ENCODE assay signal across 23 mouse cellular contexts in the genomic region with DNA sequence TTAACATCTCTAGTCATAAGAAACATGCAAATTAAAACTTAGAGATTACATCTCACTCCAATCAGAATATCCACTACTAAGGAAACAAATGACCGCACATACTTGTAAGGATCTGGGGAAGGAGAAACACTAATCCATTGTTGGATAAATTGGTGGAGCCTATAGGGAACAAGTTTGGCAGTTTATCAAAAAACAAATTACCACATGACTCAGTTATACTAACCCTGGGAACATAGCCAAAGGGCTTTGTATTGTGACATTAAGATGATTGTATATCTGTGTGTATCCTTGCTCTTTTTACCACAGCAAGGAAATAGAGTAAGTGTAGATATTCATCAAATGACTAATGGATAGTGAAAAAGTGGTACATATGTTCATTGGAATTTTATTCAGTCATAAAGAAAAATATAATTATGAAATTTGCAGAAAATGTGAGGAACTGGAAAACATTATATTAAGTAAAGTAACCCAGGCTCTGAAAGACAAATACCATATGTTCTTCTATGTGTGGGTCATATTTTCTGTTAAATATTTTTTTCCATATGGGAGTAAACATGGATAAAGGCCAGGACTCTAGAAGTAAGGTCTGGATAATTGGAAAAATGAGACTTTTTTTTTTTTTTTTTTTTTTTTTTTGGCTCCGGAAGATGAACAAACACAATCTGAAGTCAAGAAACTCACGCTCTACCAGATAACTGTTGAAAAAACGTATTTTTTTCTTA.
DNase-seq lines count a peak whose midpoint lies in the region; ATAC-seq lines count a peak whose summit lies in the region.
"Had no signal": no experiment of that assay in that cellular context is flagged by ENCODE, and none has a peak within 500 bp of the region (broad histone marks: within the 10 kb centered on the region; RNA-seq: fewer than 3 reads in every experiment).

No protein-coding gene starts in this region.

- H3K27me3 ChIP-seq in embryonic facial prominence, embryonic 12.5 days, result no peaks in the 10 kb centered on the region
- H3K27me3 ChIP-seq in embryonic facial prominence, embryonic 10.5 days (replicated peaks; ENCODE audit: low read depth, poor library complexity, severe bottlenecking), result no peaks in the 10 kb centered on the region
- H3K27me3 ChIP-seq in limb, embryonic 13.5 days, result no peaks in the 10 kb centered on the region
- H3K27me3 ChIP-seq in limb, embryonic 10.5 days (ENCODE audit: low read depth, poor library complexity, severe bottlenecking), result no peaks in the 10 kb centered on the region
- H3K27me3 ChIP-seq: CH12.LX; hindbrain, embryonic 12.5 days; liver, embryonic 12.5 days; midbrain, embryonic 12.5 days had no signal

- H3K36me3 ChIP-seq in embryonic facial prominence, embryonic 12.5 days, result no peaks in the 10 kb centered on the region
- H3K36me3 ChIP-seq in embryonic facial prominence, embryonic 10.5 days (replicated peaks), result no peaks in the 10 kb centered on the region
- H3K36me3 ChIP-seq in limb, embryonic 13.5 days, result no peaks in the 10 kb centered on the region
- no peaks in the 10 kb centered on the region for H3K36me3 ChIP-seq in limb, embryonic 10.5 days
- H3K36me3 ChIP-seq: hindbrain, embryonic 12.5 days; liver, embryonic 12.5 days; midbrain, embryonic 12.5 days had no signal

- H3K27ac ChIP-seq in embryonic facial prominence, embryonic 12.5 days, result no peak overlapping the region
- no peak overlapping the region for H3K27ac ChIP-seq in embryonic facial prominence, embryonic 10.5 days (replicated peaks)
- H3K27ac ChIP-seq in limb, embryonic 13.5 days, result no peak overlapping the region
- no peak overlapping the region for H3K27ac ChIP-seq in limb, embryonic 10.5 days
- H3K27ac ChIP-seq: gastrocnemius, adult 2 months; hindbrain, embryonic 12.5 days; liver, embryonic 12.5 days; midbrain, embryonic 12.5 days had no signal

- peak; percentile 52; the same call in 1 of the 2 replicates for ATAC-seq in embryonic facial prominence, embryonic 12.5 days (ENCODE audit: insufficient number of reproducible peaks, insufficient read depth, low FRiP score, low TSS enrichment)
- ATAC-seq in limb, embryonic 13.5 days (ENCODE audit: low FRiP score, low read depth), result peak; percentile 54; the same call in 1 of the 2 replicates
- ATAC-seq in inflammation-experienced regulatory T-cells, adult 6 months, result no peak
- ATAC-seq: liver, embryonic 12.5 days had no signal

- no peaks in the 10 kb centered on the region for H3K9me3 ChIP-seq in embryonic facial prominence, embryonic 12.5 days
- H3K9me3 ChIP-seq in embryonic facial prominence, embryonic 10.5 days, result no peaks in the 10 kb centered on the region
- H3K9me3 ChIP-seq in limb, embryonic 13.5 days, result no peaks in the 10 kb centered on the region
- no peaks in the 10 kb centered on the region for H3K9me3 ChIP-seq in limb, embryonic 10.5 days (replicated peaks)
- H3K9me3 ChIP-seq: hindbrain, embryonic 12.5 days; liver, embryonic 12.5 days; midbrain, embryonic 12.5 days had no signal

- WGBS in embryonic facial prominence, embryonic 12.5 days, result 66% methylated on average over 4 of the region's 4 CpGs
- WGBS in embryonic facial prominence, embryonic 10.5 days, result 90% methylated on average over 4 of the region's 4 CpGs
- 67% methylated on average over 4 of the region's 4 CpGs for WGBS in limb, embryonic 13.5 days
- 88% methylated on average over 4 of the region's 4 CpGs for WGBS in limb, embryonic 10.5 days

- H3K4me1 ChIP-seq in embryonic facial prominence, embryonic 12.5 days, result no peaks in the 10 kb centered on the region
- no peaks in the 10 kb centered on the region for H3K4me1 ChIP-seq in embryonic facial prominence, embryonic 10.5 days
- no peaks in the 10 kb centered on the region for H3K4me1 ChIP-seq in limb, embryonic 13.5 days
- H3K4me1 ChIP-seq in limb, embryonic 10.5 days, result no peaks in the 10 kb centered on the region
- H3K4me1 ChIP-seq: hindbrain, embryonic 12.5 days; liver, embryonic 12.5 days; midbrain, embryonic 12.5 days had no signal

- DNase-seq in embryonic facial prominence, embryonic 10.5 days (ENCODE audit: low spot score), result no peak
- DNase-seq in limb, embryonic 10.5 days (ENCODE audit: low spot score), result no peak
- DNase-seq in retina, postnatal 1 day, result peak; percentile 9
- DNase-seq in retina, embryonic 14.5 days (ENCODE audit: low spot score), result no peak
- no peak for DNase-seq in spleen, postnatal 4 days (ENCODE audit: low spot score in 2 of 2)
- DNase-seq: adrenal gland, adult 8-10 months; cerebellum, adult 11 months; cerebellum, postnatal 14 days; gastrocnemius, adult 2 months; heart, adult 11 months; kidney, adult 2 months; kidney, postnatal 36 days; layer of hippocampus, adult 9-11 months; lung, postnatal 4 days; thymus, postnatal 14 days had no signal

- H3K4me3 ChIP-seq in embryonic facial prominence, embryonic 12.5 days, result no peak overlapping the region
- no peak overlapping the region for H3K4me3 ChIP-seq in embryonic facial prominence, embryonic 10.5 days
- no peak overlapping the region for H3K4me3 ChIP-seq in limb, embryonic 13.5 days
- H3K4me3 ChIP-seq in limb, embryonic 10.5 days, result no peak overlapping the region
- H3K4me3 ChIP-seq: gastrocnemius, adult 2 months; hindbrain, embryonic 12.5 days; liver, embryonic 12.5 days; midbrain, embryonic 12.5 days; myocyte had no signal

- no peak overlapping the region for H3K4me2 ChIP-seq in embryonic facial prominence, embryonic 12.5 days (replicated peaks)
- no peak overlapping the region for H3K4me2 ChIP-seq in limb, embryonic 13.5 days (replicated peaks)
- H3K4me2 ChIP-seq: hindbrain, embryonic 12.5 days; liver, embryonic 12.5 days; midbrain, embryonic 12.5 days had no signal

- H3K9ac ChIP-seq in embryonic facial prominence, embryonic 12.5 days, result no peak overlapping the region
- no peak overlapping the region for H3K9ac ChIP-seq in limb, embryonic 13.5 days
- H3K9ac ChIP-seq: hindbrain, embryonic 12.5 days; liver, embryonic 12.5 days; midbrain, embryonic 12.5 days had no signal
